Mouse (Mus musculus) heart, postnatal 14 days (tissue): ENCODE measurements around the gene Ckap4. TPM values are rescaled to one million over a fixed set of nuclear protein-coding genes. Genes with fewer than 3 reads are reported as not detected.

Experiments
- DNase-seq, 2 experiments: peaks; one replicate each; pipeline ENCODE4 v3.0.0; 2021 to 2022
- intact Hi-C: fragments of 180-260 bp; cut with DNase I; formaldehyde crosslinking; loops from one replicate; pipeline ENCODE4 v1.15.1; 2025
- total RNA-seq, 2 experiments: library from RNA; stranded (reverse); gene quantifications; 2 replicates each; pipeline ENCODE4 v1.2.3; 2021

The Ckap4 gene
- total RNA-seq, 2 experiments from 2014 or later = 34.1 to 44.0 TPM

DNA sequence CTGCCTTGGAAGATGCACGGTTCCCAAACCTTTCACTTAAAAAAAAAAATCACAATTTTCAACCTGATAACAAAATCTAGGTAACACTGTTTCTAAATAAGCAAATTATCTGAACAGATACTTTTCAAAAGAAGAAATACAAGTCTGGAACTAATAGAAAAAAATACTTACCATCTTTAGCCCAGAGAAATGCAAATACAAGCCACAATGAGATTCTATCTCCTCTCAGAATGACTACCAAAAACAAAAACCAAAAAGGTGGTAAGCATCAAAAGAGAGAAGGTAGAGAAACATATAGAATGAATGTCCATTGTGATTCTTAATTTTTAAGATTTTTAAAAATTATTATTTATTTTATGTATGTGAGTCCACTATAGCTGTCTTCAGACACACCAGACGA is 18.6 kb upstream of the Ckap4 start:
- intact Hi-C loops = no loop called here
- DNase-seq = no peak

GRCm38 (mm10) chr10:84551846-84552245 is 18.0 kb upstream of the Ckap4 start:
- intact Hi-C loops = no loop called here
- no peak for DNase-seq

GRCm38 (mm10) chr10:84549920-84550293 is 16.0 kb upstream of the Ckap4 start:
- intact Hi-C loops = no loop called here
- no peak for DNase-seq

GRCm38 (mm10) chr10:84549146-84549919 is 15.5 kb upstream of the Ckap4 start:
- intact Hi-C loops = no loop called here
- no peak for DNase-seq

- DNase-seq = peak in 1 of 2 experiments; percentile 23
- intact Hi-C loops = no loop called here
These were observed 11.2 kb upstream of the Ckap4 start for GRCm38 (mm10) chr10:84544841-84545610.

DNA sequence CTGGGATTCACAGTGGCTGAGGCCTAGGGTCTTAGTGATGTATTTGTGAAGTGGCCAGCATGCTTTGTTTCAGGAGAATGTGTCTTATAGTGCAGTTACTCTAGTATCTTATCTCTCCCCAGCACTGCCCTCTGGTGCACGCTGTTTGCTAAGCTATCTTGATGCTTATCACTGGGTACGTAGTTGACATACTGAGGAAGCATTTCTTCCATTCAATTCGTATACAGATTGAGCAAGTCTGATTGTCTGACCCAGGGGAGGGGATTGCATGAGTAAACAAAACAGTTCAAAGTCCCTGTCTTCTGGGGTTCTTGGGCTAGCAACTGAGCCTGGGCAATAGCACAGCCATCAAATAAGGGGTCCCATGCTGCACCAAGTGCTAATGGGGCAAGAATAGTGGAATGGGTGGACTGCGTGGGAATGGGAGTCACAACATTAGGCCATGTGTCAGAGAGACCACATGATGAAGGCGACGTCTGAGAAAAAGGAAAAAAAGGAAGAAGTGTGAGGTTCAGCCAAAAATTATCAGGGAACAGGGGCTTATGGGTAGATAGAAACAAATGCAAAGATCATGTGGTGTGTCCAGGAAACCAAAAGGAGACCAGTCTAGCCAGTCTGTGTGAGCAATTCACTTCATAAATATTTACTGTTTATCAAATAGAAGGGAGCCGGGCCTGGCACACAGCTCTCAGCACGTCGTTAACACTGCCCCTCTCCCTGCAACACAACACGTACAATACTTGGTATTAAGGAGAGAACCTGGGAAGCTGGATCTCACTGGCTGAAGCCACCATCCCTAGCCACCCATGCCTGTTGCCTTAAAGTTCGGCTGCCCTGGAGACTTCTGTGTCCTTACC is 9.2 kb upstream of the Ckap4 start:
- intact Hi-C loops = no loop called here
- DNase-seq = no peak

DNA sequence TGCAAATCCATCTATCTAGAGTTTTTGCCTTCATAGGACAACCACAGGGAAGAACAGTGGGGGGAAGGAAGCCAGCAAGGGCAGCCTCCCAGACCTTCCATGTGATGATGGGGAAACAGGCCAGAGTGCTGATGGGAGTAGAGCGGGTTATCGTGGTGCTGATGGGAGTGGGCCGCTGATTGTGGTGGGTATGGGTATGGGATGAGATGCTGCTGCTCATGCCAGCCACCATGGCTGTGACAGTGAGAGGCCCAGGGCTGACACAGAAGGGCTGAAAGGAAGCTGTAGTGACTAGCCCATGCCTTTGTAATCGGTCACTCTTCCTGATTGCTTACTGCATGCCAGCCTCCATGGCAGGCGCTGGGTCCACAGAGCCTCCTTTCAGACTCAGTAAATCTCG is 5.8 kb upstream of the Ckap4 start:
- intact Hi-C loops = no loop called here

GRCm38 (mm10) chr10:84535859-84536258 is 2.0 kb upstream of the Ckap4 start:
- intact Hi-C loops = no loop called here

More for the DNA sequence above, 5.8 kb upstream of the Ckap4 start:
- no peak for DNase-seq

GRCm38 (mm10) chr10:84535458-84535857 is 1.6 kb upstream of the Ckap4 start:
- no peak for DNase-seq
- intact Hi-C loops = no loop called here

More at GRCm38 (mm10) chr10:84535859-84536258, 2.0 kb upstream of the Ckap4 start:
- peak in 1 of 2 experiments; percentile 54 for DNase-seq

DNA sequence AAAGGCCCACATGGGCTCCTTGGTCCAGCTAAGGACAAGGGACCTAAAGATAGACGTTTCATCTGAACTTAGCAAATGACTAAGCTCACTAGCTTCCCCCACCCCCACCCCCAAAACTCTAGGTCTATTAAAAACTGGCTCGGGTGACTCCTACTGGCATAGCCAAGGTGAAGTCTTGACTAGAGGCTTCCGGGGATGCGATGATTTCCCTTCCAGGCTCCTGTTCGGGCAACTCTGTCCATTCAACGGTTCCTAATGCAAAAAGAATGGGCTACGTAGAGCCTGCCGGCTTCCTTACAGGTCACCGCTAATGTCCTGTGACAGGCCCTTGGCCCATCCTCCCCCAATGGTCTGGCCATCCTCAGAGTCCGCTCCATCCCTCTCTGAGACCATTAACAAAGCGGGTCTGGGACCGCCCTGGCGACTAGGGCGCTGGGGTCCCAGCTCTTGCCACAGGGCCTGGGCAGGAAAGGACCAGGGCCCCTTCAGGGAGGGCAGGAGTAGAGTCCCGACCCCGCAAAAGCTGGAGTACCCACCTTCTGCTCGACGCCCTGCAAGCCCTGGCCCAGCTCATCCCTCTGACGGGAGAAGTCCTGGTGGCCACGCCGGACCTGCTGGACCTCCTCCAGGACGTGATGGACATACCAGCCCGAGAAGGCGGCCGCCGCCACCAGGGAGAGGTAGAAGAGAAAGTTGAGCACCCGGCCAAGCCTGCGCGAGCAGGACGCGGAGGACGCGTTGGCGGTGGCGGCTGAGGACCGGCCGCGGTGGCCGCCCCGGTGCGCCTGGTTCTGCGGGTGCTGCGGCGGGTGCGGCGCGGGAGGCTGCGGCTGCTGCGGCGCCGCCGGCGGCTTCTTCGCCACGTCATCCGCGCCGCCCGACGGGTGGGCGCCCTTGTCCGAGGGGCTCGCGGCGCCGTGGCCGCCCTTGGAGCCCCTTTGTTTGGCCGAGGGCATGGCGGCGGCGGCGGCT is 665 bp downstream of the Ckap4 start:
- intact Hi-C loops = loop anchor here (5.0 kb wide), 2 partner anchors 44 to 89 kb away; partner anchors contain the start of genes Polr3b and Tcp11l2
- DNase-seq = peak; percentile 68 to 72

DNA sequence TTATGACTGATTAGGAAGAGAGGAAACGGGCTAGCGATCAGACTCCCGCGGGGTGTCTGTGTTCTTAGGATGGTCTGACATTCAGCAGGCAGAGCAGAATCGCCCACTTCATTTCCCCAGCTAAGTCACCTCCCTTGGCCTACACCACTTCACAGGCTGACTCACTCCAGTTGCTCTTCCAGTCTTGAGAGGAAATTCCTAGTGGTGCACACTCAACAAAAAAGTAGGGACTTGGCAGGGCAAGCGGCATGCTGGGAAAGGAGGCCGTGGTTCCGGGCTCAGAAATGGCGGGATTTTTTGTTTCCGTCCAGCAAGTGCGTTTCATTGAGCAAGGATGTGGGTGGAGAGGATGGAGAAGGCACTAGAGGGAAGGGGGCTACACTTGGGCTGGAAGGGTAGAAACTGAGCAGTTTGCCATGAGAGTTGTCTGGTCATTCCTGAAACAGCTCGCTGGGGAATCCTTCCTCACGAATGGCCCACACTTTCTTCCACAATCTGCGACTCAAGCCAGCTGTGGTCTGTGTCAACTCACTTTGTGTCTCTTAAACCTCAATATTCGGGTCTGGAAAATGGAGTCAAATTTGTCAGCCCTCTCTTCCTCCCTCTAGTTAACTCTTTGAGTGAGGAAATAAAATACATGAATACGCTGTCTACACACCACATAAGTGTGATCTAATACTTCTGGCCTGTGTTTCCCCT is 1.5 kb downstream of the Ckap4 start:
- peak; percentile 40 to 53 for DNase-seq
- intact Hi-C loops = loop anchor here (5.0 kb wide), 2 partner anchors 45 to 90 kb away; partner anchors contain the start of genes Polr3b and Tcp11l2

GRCm38 (mm10) chr10:84531576-84531975 is 2.3 kb downstream of the Ckap4 start:
- DNase-seq = no peak
- intact Hi-C loops = loop anchor here (5.0 kb wide), 2 partner anchors 46 to 91 kb away; partner anchors contain the start of genes Polr3b and Tcp11l2

DNA sequence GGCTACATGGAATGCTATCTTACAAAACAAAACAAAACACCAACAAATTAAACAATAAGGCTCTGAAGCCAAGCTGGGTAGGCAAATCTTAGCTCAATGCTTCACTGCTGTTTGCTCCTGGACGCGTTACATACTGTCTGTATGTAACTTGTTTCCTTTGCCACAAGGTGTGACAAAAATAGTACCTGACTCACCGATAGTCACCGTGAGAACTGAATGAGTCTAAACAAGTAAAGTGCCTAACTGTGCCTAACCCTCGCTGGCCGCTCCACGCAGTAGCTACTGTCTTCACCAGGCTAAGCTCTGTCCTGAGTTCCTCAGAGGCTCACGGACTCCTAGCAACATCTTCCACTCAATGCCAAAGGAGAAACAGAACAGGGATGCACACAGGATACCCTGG is 3.5 kb downstream of the Ckap4 start:
- intact Hi-C loops = loop anchor here (5.0 kb wide), 2 partner anchors 47 to 92 kb away; partner anchors contain the start of genes Polr3b and Tcp11l2
- DNase-seq = peak in 1 of 2 experiments; percentile 19

DNA sequence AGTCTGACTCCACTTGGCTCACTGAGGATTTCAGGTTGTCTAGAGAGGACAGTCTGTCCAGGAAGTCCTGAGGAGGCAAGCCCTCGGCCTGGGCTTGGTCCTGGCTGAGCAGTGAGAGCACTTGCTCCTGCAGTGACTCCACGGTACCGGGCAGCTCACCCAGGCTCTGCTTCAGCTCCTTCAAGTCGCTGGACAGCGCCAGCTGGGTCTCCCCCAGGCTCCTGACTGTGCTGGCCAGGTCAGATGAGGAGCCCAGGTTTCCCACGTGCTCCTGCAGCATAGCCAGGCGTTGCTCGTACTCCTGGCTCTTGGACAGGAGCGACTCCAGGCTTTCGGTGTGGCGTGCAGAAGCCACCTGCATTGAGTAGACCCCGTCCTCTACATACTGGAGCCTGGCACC is 6.2 kb downstream of the Ckap4 start:
- intact Hi-C loops = no loop called here
- no peak for DNase-seq

DNA sequence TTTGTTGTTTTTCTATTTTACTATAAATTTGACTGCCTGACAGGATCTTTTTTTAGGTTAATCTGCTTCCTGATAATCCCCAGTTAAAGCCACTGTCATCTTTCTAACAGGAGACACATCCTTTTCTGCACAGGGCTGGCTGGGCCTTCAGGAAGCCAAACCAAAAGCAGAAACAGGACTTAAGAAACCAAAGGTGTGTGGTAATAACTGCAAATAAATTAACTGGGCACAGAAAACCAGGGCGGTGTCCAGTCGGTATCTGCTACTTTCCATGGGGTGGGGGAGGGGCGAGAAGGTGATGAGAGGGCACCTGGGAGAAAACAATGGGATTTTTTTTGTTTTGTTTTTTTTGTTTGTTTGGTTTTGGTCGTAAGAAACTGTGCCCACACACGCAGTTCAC is 6.8 kb downstream of the Ckap4 start:
- intact Hi-C loops = no loop called here
- no peak for DNase-seq

GRCm38 (mm10) chr10:84526488-84526887 is 7.4 kb downstream of the Ckap4 start:
- intact Hi-C loops = no loop called here
- no peak for DNase-seq

GRCm38 (mm10) chr10:84523682-84524081 is 10.2 kb downstream of the Ckap4 start:
- no peak for DNase-seq
- intact Hi-C loops = no loop called here

GRCm38 (mm10) chr10:84516414-84516927 is 17.4 kb downstream of the Ckap4 start:
- peak; percentile 47 to 51 for DNase-seq
- intact Hi-C loops = loop anchor here (5.0 kb wide), 4 partner anchors 41 to 531 kb away; partner anchors contain the start of gene Polr3b
